Mouse (Mus musculus) lung, adult 2 months (tissue): ENCODE measurements at regions not wholly inside any gene's neighbourhood (a gene's known extent, or its start where the extent isn't known, plus 50 kb on each side); places are given as distances from the start of the nearest gene placed in this dataset.

Experiments
- CTCF ChIP-seq: fragments of 200-500 bp; IDR thresholded peaks from 2 replicates; pipeline ENCODE4 v1.5.1; 2011; ENCODE audit warnings: mild to moderate bottlenecking, low read length, control low read depth; ENCODE audit not compliant: insufficient read depth
- POLR2A ChIP-seq: fragments of 200-500 bp; IDR thresholded peaks from 2 replicates; pipeline ENCODE4 v1.6.1; 2011; ENCODE audit warnings: low read depth, mild to moderate bottlenecking, control low read depth, low read length, borderline replicate concordance; ENCODE audit errors: extremely low read depth

- TF ChIP-seq CTCF (peak; percentile 52), POLR2A (no peak)
Observed at GRCm38 (mm10) chr2:167866751-167867150, 65.1 kb upstream of the Ptpn1 start.
